Mouse (Mus musculus) CD4-positive, CD25-positive, alpha-beta regulatory T cell, adult 2 months (primary cell): Measurements from ENCODE around the gene Ldhb.
"Not testable (repeated sequence)": the region's sequence is repeated elsewhere in the genome, so short reads cannot be mapped to it uniquely, and the experiment has no call there.

Source experiments
- DNase-seq: peaks from one replicate; pipeline ENCODE4 v3.0.0-alpha.2; 2012; ENCODE audit warnings: low read depth, low spot score

The Ldhb gene

GRCm38 (mm10) chr6:142514912-142515311 lies 7.2 kb upstream of the Ldhb start:
- peak; percentile 64 for DNase-seq

GRCm38 (mm10) chr6:142512902-142513301 lies 5.1 kb upstream of the Ldhb start:
- DNase-seq: no peak

GRCm38 (mm10) chr6:142511516-142512135 lies 3.9 kb upstream of the Ldhb start:
- DNase-seq: no peak

GRCm38 (mm10) chr6:142508663-142509062 lies 906 bp upstream of the Ldhb start:
- DNase-seq: no peak

GRCm38 (mm10) chr6:142507033-142507784 lies 548 bp downstream of the Ldhb start:
- peak; percentile 11 for DNase-seq

- DNase-seq: no peak
Measured at GRCm38 (mm10) chr6:142506338-142507032, 1.3 kb downstream of the Ldhb start.

GRCm38 (mm10) chr6:142503601-142504000 lies 4.2 kb downstream of the Ldhb start:
- DNase-seq: no peak

- no peak for DNase-seq
Measured at GRCm38 (mm10) chr6:142502519-142503125, 5.1 kb downstream of the Ldhb start.

GRCm38 (mm10) chr6:142490114-142490513 lies 17.6 kb downstream of the Ldhb start:
- not testable (repeated sequence) for DNase-seq

GRCm38 (mm10) chr6:142487638-142488037 lies 20.1 kb downstream of the Ldhb start:
- no peak for DNase-seq

GRCm38 (mm10) chr6:142485478-142486123 lies 22.2 kb downstream of the Ldhb start:
- DNase-seq: no peak

GRCm38 (mm10) chr6:142477239-142477638 lies 30.5 kb downstream of the Ldhb start:
- DNase-seq: peak; percentile 33

- no peak for DNase-seq
Measured at GRCm38 (mm10) chr6:142472801-142473203, 35.0 kb downstream of the Ldhb start, which contains the start of gene Gys2. Gys2 (minus strand) TSS chr6:142473109.

GRCm38 (mm10) chr6:142471141-142471540 lies 36.6 kb downstream of the Ldhb start:
- no peak for DNase-seq

- peak; percentile 29 for DNase-seq
Measured at GRCm38 (mm10) chr6:142469602-142470001, 38.2 kb downstream of the Ldhb start.

- DNase-seq: no peak
Measured at GRCm38 (mm10) chr6:142462194-142462593, 45.6 kb downstream of the Ldhb start.

GRCm38 (mm10) chr6:142459017-142459678 lies 48.6 kb downstream of the Ldhb start:
- no peak for DNase-seq

GRCm38 (mm10) chr6:142458010-142458409 lies 49.7 kb downstream of the Ldhb start:
- DNase-seq: no peak

- no peak for DNase-seq
Measured at GRCm38 (mm10) chr6:142455314-142455996, 52.3 kb downstream of the Ldhb start.

GRCm38 (mm10) chr6:142453311-142453710 lies 54.4 kb downstream of the Ldhb start:
- DNase-seq: peak; percentile 26
